Mouse (Mus musculus) megakaryocyte, adult 5-6 weeks (primary cell): Measurements from ENCODE around the gene Fmnl3. TPM values are rescaled to one million over a fixed set of nuclear protein-coding genes. Genes with fewer than 3 reads are reported as not detected.

Experiments
- ATAC-seq: 2 replicates; pipeline ENCODE4 v1.8.0; 2016; ENCODE audit warnings: mild to moderate bottlenecking, inconsistent platforms; ENCODE audit not compliant: poor library complexity, severe bottlenecking
- total RNA-seq, 2 experiments: library from RNA; stranded (forward) in 1 of 2; stranded (reverse) in 1 of 2; fragments of 153-499, 151-499 nt in 1 of 2; fragments of 221-1000, 200-1000 nt in 1 of 2; gene quantifications; 2 replicates each; pipeline versions ENCODE4 v1.2.3 to v1.2.4; 2015 to 2017

The Fmnl3 gene
- total RNA-seq, 2 experiments from 2014 or later, result 7.9 to 11.4 TPM

- ATAC-seq, result no peak
Observed at GRCm38 (mm10) chr15:99319411-99319871, 50.8 kb downstream of the Fmnl3 start.

DNA sequence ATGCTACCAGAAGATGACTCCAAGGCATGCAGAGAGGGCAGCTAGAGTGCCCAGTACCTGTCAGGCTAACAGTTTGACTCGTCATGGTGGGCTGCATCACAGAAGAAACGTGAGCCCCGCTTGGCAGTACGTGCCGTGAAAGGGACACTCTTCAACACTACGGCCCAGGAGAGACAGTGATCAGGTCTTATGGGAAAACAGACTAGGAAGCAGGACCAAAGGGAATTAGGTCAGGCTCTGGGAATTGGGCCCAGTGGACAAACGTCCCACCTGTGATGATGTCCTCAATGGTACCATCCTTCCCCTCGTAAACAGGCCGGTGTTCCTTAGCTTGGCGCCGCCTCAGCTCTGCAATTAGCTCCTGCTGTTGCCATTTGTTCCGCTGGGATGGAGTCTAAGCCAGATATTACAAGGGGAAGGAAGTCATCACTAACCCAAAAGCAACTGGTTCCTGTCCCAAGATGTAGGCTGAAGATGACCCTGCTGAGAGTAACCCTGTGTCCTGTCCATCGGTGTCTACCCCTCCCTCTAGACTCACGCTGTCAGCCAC, 51.3 kb downstream of the Fmnl3 start:
- no peak for ATAC-seq

DNA sequence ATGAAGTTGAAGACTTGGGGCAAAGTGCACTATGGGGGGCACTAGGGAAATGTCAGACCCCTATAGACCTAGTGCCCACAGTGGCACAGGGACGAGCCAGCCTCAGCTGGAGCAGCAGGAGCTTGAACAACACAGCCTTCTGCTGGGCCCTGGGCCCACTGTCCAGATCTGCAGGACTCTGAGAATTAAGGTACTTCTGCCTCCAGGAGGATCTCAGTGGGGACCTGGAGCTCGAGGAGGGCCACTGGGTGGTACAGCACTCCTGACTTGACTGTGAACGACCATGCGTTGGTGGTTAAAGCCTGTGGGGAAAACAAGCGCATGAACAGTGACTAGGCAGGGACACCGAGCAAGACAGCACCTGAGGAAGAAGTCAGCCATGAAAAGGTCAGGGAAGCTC, 52.2 kb downstream of the Fmnl3 start:
- ATAC-seq, result no peak

GRCm38 (mm10) chr15:99317267-99317651, 53.0 kb downstream of the Fmnl3 start:
- ATAC-seq, result 0 out of 2 replicates have a peak, but pooled peaks have one; percentile 9

- peak; percentile 90 for ATAC-seq
Observed at GRCm38 (mm10) chr15:99316314-99317266, 53.7 kb downstream of the Fmnl3 start.

- ATAC-seq, result no peak
Observed at GRCm38 (mm10) chr15:99314891-99315290, 55.4 kb downstream of the Fmnl3 start.

GRCm38 (mm10) chr15:99310617-99311016, 59.7 kb downstream of the Fmnl3 start:
- no peak for ATAC-seq

GRCm38 (mm10) chr15:99309549-99309948, 60.7 kb downstream of the Fmnl3 start:
- ATAC-seq, result no peak

DNA sequence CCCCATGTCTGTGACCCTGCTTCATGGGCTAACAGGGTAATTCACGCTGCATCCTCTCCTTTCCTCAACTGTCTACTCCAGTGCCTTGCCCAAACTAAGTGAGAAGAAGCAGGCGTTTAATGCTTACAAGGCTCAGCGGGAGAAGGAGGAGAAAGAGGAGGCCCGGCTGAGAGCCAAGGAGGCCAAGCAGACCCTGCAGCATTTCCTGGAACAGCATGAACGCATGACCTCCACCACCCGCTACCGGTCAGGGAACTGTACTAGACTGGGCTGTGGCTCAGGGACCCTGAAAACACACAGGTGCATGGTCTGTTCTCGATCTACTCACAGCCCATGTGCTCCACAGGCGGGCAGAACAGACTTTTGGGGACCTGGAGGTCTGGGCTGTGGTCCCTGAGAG, 62.8 kb downstream of the Fmnl3 start:
- no peak for ATAC-seq

DNA sequence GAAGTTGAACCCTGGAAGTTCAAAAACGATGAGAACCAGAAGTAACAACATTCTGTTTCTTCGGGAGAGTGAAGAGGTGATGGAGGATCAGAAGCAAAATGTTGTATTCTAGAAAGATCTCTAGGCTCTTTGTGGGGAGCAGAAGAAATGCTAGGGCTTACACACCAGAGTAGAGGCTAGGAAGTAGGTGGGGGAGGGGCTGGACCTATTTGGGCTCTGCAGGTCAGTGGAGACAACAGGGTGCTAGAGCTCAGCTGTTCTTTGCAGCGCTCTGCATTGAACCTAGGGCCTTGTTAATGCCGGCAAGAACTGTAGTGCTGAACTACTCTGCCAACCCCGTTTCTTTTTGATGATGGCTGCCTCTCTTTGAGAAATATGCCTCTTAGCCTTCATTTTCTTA, 74.1 kb downstream of the Fmnl3 start:
- ATAC-seq, result no peak

GRCm38 (mm10) chr15:99295484-99295981, 74.7 kb downstream of the Fmnl3 start, which contains the start of gene Fam186b:
Gene Fam186b (minus strand): TSS chr15:99295888.
- ATAC-seq, result no peak

DNA sequence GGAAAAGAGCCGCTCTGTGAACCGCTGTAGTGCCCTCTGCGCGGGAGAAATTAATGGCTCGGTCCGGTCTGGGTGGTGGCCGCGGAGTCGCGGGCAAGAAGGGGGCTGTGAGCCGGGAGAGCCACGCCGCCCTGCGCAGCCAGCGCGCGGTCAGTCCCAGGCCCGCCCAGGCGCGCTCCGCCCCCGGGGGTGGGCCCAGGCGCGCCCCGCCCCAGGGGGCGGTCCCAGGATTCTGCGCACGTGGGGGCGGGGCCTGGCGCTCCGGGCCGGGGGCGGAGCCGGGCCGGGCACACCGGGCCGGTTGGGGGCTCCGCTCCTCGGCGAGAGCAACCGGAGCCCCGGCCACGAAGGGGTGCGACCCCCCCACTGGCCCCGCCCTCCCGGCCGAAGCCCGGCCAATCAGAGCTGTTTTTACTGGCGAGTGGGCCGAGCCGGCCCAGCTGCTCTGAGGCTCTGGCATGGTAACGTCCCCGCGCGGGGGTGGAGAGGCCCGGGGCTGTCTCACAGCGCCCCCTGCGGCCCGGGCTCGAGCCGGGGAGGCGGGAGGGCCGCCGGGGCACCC, 75.4 kb downstream of the Fmnl3 start, which contains the start of gene Prpf40b:
TSS of gene Prpf40b (plus strand) at position 275 of the 562 bp plus-strand sequence.
- peak; percentile 96 for ATAC-seq

DNA sequence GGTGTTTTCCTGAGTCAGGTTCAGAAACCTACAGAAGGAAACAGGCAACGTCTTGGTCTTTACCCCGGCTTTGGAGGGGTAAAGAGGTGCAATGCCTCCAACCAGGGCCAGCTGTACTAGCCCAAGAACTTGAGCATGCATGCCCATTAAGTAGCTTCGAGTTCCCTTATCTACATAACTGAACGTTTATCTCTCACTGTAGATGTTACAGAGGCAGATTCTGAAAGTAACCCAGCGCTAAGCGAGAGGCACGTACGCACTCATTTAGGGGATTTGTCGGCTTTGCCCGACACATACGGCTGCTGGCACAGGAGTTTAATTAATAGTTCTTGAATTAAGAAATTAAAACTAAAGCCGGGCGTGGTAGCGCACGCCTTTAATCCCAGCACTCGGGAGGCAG, 76.0 kb downstream of the Fmnl3 start:
- peak; percentile 36 for ATAC-seq

DNA sequence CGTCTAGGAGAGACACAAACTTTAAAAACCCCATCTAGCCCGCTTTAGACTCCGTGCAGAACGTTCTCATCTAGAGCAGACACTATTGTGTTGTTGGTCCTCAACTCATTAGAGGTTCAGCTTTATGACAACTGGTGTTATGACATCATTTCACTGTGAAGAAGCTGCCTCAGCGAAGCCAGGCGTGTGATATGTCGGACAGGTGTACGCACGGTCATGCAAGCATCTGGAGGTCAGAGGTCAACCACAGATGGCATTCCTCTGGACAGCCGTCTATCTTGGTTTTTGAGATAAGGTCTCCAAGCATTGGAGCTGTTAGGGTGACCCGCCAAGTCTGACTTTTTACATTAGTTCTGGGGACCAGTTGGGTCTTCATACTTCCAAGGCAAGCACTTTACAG, 79.7 kb downstream of the Fmnl3 start:
- ATAC-seq, result no peak

DNA sequence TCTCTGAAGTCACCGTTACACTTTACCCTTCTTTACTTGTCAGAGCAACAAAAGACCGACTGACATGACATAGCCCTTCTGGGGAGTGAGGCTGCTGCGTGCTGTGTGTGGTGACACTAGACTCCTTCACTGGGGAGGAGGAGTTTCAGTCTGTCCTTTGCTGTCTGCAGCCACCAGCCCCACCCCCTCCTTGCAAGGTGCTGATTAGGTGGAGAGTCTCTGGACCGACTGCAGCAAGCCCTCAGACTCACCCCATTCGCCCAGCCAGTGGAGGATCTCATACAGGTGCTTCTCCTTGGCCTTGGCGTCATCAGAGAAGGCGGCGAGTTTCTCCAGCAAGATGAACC, 85.1 kb downstream of the Fmnl3 start:
- ATAC-seq, result no peak

- peak; percentile 91 for ATAC-seq
Observed at GRCm38 (mm10) chr15:99284527-99285188, 85.6 kb downstream of the Fmnl3 start.

DNA sequence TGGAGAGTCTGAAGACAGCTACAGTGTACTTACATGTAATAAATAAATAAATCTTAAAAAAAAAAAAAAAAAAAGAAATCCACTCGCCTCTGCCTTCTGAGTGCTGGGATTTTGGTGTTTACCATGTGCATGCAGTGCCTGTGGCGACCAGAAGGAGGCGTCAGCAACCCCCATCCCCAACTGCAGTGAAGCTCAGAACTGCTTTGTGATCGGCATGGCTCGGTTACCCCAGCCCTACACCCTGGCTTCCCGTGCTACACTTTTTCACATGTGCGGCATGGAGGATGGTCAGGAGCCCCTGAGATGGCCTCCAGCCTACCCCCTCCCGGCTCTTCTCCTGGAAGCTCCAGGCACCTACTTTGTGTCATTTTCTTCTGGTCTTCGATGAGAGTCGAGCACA, 86.8 kb downstream of the Fmnl3 start:
- no peak for ATAC-seq

DNA sequence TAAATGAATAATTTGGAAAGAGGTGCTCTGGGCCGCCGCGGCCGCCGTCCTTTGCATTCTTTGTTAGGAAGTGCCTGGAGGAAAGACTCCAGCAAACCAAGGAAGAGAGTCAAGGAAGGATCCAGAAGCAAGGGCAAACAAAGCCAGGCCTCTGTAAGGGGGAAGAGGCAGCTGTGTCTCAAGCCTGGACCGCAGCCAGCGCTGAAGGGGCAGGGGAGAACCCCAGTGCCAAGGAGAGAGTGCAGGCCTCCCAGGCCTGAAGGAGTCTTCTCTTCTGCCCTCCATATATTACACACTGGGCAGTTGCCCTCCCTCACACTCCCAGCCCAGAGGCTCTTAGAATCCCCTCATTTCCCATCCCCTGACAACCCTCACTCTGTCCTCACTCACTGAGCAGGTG, 92.0 kb downstream of the Fmnl3 start:
- no peak for ATAC-seq

DNA sequence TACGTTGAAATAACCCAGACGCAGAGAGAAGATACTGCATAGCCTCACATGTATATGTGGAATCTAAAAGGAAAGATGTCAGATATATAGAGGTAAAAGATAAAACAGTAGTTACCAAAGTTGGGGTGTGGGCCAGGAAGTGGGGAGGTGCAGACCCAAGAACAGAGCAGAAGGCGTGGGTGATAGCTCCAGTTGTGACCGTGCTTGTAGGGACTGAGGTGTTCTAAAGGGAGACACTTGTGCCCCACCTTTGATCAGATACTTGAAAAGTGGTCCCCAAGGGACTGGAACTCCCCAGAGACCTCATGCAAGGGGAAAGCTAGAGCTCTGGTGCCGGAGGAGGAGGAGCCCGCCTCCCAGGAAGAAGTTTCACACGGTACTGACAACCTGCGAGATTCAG, 94.2 kb downstream of the Fmnl3 start:
- no peak for ATAC-seq
